Mouse (Mus musculus): ENCODE measurements around the gene Prps2.
"Not testable (repeated sequence)": the region's sequence is repeated elsewhere in the genome, so short reads cannot be mapped to it uniquely, and the experiment has no call there.

The Prps2 gene

DNA sequence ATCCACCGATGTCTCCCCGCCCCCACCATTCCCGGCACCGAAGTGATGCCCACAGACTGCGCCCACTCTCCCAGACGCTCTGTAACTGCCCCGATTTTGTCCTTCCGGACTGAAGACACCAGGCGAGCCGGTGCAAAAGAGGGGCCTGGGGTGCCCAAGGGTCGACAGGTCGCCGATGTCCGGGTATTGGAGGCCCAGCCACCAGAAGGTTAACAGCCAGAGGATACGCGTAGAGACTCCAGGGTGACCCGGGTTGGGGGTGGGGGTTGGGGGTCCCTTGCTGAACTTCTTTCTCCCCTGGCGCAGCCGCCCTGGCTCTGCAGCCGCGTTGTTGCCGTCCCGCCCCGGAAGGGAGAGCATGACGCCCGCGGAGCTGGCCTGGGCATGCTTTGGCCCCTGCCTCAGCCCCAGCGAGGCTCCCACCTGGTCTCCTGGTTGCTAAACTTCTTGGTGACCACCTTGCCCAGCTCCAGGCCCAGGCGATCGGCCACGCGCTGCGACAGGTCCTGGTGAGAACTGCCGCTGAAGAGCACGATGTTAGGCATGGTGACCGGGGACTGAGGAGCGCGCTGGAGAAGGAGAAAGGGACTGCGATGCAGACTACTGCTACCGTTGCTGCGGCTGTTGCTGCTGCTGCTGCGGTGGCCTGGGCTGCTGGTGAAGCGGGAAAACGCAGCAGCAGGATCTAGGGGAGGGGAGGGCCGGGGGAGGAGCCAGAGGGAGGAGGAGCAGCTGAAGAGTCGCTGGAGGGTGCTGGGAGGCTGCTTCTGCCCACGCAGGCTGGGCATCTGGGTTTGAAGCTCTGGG, at the start of gene Prps2:
Gene Prps2, minus strand, starts transcription at position 703 of the 807 bp plus-strand sequence.
- DNase-seq (ENCODE audit: low read depth, low spot score) = peak; percentile 43

DNA sequence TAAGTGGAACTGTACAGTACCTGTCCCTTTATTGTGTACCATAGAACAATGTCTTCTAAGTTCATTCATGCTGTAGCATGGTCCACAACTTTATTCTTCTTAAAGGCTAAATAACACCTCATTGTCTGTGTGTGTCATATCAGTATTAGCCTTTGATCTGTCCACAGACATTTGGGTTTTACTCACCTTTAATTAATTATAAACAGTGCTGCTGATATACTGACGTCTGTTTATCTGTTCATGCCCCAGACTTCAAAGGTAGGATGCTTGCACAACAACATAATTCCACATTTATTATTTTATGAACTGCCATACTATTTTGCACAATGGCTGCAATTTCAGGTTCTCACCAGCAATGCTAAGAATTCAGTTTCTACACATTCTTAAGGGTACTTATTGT, 35.1 kb upstream of the Prps2 start:
- no peak for DNase-seq (ENCODE audit: low read depth, low spot score)

DNA sequence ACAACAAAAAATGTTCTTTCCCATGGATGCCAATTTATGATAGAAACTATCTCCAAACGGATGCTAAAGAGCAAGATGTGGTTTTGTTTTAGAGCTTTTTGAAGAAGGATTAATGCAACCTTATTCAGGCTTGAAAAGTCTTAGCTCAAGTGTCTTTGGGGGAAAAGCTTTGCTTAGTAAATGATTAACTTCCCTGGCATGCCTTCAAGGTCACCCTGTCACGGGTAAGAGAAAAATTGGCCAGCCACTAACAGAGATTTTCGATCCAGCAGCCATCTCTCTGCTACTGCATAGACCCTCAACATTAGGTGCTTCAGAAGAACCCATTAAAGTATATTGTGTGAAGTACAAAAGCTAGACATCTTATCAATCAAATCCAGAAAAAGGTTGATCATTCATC, 12.4 kb upstream of the Prps2 start:
- DNase-seq (ENCODE audit: low read depth, low spot score) = no peak

DNA sequence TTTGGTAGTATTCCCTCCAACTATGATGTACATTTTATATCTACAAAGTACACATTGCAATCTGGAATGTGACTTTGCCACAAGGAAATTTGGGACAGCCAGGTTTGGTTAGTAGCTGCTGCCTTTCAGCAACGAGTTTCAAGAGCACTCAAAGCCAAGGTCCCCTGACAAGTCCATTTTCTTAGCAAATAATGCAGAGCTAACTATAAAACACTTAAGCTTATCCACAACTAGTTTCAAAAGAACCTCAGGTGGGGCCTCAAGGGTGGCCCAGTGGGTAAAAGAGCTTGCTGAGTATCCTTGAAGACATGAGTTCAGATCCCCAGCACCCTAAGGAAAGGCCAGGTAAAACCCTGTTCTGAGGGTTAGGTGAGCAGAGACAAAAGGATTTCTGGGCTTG, 4.1 kb upstream of the Prps2 start:
- DNase-seq (ENCODE audit: low read depth, low spot score) = no peak

DNA sequence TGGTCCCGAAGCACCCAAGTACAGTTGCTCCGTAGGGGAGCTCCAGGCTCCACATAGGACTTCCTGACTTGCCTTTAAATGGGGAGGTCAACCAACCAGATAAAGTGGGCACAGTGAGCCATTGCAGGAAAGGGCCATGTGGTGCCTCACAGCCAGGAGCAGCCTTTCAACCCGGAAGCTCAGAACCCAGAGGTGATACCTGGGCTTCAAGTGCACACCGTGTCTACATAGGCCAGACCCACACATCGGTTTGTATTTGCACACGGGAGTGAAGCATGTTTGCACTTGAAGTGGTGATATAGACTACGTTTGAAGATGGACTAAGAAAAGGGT, 271 bp upstream of the Prps2 start:
- no peak for DNase-seq (ENCODE audit: low read depth, low spot score)

DNA sequence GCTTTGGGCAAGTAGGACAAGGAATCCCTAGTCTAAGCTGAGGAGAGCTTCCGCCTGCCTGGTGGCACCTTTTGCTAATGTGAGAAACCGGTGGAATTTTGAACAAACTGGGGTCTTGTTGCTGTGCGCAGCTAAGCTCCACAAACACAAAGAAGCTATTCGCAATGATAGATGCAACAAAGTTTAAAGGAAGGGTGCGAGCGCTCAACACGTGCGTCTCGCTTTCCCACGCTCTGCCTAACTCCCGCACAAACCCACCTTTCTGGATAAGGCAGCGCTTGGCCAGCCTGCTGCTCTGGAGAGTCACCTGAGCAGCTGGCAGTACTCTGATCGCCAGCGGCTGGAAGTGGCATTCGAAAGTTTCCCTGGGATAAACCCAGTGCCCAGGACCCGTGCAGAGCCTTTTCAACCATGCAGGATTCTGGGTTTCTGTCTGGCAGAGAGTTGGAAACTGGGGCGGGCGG, 934 bp downstream of the Prps2 start:
- no peak for DNase-seq (ENCODE audit: low read depth, low spot score)

DNA sequence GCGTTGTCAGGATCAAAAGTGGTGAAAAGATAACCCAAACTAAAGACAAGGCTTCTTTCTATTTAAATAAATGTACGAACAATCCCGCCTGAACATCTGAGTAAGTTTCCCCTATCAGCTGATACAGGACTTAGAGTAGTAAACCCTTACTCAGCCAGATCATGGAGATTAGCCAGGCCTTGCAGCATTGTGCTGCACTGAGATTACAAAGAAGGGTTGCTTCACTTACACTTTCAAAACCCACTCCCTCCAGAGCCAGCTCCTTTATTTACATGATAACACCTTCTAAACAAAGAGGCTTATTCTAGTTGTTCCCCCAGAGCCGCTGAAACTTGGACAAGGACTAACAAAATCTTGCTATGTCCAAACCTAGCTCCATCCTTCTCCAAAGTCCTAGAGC, 2.5 kb downstream of the Prps2 start:
- no peak for DNase-seq (ENCODE audit: low read depth, low spot score)

DNA sequence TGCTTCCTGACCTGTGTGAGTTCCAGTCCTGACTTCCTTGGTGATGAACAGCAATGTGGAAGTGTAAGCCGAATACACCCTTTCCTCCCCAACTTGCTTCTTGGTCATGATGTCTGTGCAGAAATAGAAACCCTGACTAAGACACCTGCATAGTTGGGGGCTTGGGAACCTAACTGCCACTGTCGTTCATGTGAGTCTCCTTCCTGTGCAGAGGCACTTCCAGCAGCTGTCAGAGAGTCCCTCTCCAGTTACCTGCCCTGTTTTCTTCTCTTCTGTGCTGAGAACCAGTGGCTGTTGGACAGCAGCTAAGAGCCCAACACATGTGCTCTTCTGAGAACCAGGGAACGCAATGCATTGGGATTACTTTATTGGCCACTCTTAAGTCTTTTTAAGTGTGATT, 21.3 kb downstream of the Prps2 start:
- not testable (repeated sequence) for DNase-seq (ENCODE audit: low read depth, low spot score)

DNA sequence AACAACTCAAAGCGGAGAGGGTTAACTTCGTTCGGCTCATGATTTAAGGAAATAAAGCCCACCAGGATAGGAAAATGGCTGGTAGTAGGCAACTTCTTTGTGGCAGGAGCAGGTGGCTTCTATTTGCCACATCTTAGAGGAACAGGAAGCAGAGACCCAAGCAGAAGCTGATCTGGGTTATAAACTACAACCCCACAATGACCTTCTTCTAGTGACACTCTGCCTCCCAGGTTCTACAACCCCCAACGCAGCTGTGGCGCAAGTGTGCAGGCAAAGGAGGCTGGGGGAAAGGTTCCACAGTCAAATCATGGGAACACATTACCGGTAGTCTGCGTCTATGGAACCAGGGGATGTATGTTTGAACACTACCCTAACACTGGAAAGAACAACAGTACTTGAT, 22.8 kb downstream of the Prps2 start:
- no peak for DNase-seq (ENCODE audit: low read depth, low spot score)

DNA sequence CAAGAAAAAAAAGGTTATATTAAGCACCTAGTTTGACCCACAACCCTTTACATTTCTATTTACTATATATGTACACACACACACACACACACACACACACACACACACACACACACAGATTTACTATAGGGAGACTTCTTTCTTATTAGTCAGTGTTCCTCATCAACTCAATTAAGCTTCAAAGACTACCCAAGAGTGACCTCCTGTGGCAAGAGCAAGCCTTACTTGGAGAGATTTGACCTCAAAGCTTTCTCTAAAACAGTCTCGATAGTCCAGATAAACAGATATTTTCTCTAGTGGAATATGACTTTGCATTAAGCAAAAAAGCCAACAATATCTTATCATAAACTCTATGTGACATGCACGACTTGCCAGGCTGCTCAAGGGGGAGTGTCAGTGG, 25.1 kb downstream of the Prps2 start:
- DNase-seq (ENCODE audit: low read depth, low spot score) = no peak

DNA sequence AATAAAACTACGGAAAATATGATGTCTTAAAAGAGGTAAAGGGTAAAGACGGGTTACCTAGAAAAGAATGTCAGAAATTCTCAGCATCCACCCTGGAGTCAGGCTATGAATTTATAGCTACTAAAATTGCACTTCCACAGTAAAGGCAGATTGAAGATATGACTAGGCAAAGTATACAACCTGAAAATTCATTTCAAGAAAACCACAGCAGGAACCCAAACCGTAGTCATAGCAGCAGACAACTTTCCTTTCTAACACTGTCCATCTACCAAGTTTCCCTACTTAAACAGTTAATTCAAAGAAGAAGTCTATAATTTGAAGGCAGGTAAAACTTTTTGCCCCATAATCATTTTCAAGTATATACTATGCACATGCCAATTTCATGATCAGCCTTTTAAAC, 26.6 kb downstream of the Prps2 start:
- no peak for DNase-seq (ENCODE audit: low read depth, low spot score)

DNA sequence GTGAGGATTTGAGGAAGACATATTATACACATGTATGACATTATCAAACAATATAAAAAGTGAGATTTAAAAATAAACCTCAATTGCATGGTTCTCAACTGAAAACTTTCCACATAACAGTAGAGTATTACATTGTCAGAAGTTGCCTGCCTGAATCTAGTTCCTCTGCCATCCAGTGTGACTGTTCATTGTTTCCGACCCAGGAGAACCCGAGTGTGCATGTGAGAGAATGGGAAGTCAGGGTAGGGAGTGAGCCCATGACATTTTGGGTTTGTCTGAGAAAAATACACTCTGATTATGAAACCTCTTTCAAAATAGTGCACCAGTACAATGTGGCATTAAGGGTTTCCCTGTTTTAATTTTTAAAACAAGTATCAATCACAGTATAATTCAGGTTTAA, 28.9 kb downstream of the Prps2 start:
- no peak for DNase-seq (ENCODE audit: low read depth, low spot score)

DNA sequence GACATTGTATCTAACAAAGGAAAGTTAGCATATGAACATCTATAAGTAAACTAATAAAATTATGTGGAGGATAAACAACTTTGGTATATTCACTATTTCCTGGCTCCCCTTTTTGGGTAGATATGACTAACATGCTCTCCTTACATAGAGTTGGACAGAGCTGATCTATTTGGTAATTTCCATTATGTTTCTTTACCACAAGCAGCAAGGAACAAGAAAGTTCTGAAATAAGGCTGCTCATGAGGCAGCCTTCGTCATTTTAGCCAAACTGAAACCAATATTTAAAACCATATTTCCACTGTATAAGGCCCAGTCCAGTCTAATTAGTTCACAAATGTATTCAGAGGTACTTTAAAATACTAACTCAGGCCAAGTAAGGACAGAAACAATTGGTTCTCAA, 36.1 kb downstream of the Prps2 start:
- no peak for DNase-seq (ENCODE audit: low read depth, low spot score)

DNA sequence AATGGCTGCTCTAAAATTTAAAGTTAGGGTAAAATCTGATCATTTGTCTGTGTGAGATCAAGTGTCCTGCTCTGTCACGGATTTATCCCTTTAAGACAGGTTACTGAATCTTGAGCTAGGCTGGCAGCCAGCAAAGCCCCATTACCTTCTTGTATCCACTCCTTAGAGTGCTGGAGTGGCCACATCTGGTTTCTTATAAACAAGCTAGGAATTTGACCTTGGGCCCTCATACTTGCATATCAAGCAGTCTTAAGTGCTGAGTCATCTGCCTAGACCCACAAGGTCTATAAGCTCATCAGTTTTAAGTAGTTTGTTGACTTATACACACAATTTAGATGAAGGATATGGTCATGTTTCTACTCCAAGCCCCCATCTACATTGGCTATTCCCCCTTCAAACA, 38.2 kb downstream of the Prps2 start:
- DNase-seq (ENCODE audit: low read depth, low spot score) = no peak

DNA sequence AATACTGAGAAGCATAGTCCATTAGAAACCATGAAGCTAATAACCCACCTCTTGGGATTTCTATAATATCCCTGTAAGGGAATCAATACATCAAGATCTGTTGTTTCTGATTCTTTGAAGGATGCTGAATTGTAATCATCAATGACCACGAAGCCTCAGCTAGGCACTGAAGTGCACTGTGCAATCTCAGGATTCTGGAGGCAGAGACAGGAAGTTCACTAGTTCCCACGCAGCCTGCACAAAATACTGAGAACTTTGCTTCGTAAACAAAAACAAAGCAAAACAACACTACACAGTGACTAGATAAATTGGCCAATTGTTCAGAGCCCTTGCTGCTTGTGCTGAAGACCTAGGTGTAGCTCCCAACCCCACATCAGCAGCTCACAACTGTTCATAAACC, 40.7 kb downstream of the Prps2 start:
- DNase-seq (ENCODE audit: low read depth, low spot score) = no peak

DNA sequence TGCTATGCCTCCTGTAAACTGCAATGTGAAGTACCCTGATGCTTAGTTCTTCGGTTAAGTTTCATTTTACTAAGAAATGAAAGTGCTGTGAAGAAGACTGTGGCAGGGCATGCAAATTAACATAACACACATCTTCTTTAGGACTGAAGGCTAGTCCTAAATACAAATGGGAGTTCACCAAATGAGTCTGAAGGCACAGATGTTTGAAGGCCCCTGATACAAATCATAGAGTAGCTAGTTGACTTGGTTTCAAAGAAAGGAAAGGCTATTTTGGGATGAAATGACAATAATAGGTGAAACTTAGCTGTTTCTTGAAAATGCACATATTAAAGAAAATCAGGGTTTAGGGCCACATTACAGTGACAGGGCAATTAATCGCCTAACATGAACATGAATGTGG, 42.4 kb downstream of the Prps2 start:
- DNase-seq (ENCODE audit: low read depth, low spot score) = no peak

DNA sequence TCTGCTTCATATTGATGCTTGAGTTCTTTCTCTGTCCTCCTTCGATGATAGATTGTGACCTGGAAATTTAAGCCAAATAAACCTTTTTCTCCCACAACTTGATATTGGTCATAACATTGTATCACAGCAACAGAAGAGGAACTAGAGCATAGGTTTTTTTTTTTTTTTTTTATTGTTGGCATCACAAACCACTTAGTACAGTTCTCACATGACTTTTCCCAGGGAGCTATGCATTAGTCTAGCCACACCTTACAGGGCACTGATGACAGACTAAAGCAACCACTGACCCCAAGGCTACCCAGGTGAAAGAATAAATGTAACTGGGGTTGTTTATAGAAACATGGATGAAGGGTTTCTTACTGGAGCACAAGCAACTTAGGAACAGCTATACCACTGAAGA, 44.6 kb downstream of the Prps2 start:
- no peak for DNase-seq (ENCODE audit: low read depth, low spot score)

DNA sequence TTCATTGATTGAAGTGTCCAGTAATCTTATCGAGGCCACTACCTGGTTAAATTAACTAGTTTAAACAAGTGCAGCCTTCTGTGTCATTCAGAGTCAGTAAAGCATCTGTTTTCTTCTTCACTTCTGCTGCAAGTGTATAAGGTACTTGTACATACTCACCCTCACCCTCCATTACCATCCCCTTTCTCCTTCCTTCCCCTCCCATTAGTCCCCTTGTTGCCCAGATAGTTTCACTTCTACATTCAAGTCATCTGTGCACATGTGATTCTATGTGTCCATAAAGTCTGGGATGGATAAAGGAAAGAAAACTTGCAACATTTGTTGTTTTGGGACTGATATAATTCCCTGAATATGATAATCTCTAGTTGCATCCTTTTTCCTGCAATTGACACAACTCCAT, 48.0 kb downstream of the Prps2 start:
- DNase-seq (ENCODE audit: low read depth, low spot score) = no peak

DNA sequence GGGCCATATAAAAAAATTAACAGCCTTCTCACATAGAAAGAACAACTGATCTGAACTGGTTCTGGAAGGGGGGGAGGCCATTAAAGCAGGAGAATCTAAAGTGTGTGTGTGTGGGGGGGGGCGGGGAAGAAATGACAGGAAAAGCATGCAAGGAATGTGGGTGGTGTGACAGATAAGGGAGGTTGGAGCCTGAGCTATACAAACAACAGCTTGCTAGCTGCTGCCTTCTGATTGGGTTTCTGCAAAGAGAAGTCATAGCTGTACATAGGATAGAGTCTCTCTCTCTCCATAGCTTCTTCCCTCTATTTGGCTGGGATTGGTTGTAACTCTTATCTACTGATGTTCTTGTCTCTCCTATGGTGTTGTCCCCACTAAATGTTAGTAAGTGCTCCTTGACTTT, 49.9 kb downstream of the Prps2 start:
- DNase-seq (ENCODE audit: low read depth, low spot score) = no peak

DNA sequence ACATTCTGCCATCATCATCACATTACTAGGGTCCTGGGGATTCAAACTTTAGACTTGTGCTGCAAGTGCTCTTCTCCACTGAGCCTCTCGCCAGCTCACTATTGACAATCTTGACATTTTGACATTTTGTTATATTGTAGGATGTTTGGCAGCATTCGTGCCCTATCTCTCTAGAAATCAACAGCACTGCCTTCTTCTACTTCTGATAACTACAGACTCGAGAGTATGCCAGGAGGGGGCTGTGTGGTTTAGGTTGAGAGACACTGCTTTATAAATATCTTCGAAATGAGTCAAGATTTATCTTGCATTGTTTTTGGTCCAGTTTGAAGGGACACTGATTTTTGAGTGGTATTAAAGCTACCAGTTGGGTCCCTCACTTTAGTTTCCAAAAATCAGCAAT, 51.6 kb downstream of the Prps2 start:
- no peak for DNase-seq (ENCODE audit: low read depth, low spot score)

DNA sequence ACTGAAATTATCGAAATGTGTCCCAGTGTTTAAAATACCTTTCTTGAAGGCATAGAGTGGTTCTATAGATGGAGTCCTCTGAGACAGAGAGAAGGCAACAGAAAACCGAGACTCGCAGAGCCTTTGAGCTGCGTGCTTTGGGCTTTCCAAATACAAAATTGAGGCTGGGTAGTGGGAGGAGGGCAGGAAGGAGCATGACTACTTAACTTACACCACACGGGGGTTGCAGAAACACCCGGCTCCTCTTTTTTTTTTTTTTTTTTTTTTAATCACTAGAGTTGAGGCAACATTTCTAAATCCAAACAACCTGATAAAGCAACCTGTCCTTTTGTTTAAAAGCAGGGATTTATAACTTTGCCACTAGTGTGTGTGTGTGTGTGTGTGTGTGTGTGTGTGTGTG, 52.1 kb downstream of the Prps2 start, which contains the start of gene Tlr7:
Gene Tlr7, minus strand, starts transcription at position 160 of the 400 bp plus-strand sequence.
- no peak for DNase-seq (ENCODE audit: low read depth, low spot score)

DNA sequence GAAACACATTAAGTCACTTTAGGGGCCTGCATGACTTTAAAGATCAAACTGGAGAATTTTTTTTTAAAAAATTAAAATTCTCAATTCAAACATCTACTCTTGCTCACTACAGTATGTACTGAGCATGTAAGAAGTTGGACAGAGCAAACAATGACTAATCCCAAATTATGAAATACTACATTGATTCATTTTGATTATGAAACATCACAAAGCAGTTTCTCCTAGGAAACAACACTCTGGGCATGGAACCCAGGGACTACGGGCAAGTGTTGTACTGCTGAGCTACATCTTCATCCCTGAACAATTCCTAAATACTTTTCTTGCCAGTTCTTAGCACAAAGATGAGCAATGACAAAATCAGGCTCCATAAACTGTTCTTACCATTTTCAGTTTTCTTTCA, 52.9 kb downstream of the Prps2 start:
- no peak for DNase-seq (ENCODE audit: low read depth, low spot score)

DNA sequence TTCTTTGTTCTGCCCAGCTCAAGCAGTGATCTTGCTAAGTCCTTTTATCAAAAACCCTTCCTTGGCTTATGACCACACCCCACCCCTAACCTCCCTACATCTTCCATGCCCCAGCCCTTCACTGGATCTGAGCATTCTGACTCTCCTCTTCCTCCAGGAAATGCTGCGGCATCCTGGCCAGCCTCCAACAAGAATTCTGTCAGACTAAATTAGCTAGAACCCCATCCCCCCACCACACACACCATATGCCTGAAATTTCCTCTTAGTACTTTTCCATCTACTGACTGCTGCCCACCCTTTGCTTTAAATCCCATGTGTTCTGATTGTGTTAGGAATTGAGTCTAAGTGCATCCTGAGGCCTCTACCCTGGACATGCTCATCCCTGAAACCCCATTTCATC, 53.5 kb downstream of the Prps2 start:
- no peak for DNase-seq (ENCODE audit: low read depth, low spot score)

DNA sequence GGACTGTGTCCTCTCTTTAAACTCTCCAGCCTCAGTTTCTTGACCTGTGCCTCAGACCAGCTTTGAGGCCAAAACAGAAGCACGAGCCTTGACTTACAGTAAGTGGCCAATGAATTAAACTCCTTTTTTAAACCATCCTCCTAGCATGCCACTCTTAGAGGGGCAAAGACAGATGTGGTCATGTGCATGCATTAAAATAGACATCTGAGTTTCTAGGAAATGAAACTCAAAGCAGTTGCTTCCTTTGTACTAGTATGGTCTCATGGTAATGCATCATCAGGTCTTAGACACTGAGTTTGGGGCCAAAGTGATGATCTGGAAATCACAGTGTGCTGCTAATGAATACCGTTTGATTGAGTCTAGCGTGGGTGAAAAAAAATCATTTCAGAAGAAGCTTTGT, 54.0 kb downstream of the Prps2 start:
- DNase-seq (ENCODE audit: low read depth, low spot score) = no peak
